Mouse (Mus musculus) T-cell, adult 66 days (primary cell): ENCODE results near the gene Nrd1. TPM values are rescaled to one million over a fixed set of nuclear protein-coding genes. Genes with fewer than 3 reads are reported as not detected.

Experiments
- total RNA-seq, 2 experiments: library from RNA; stranded (reverse); gene quantifications; 3 replicates in 1 of 2; 4 replicates in 1 of 2; pipeline ENCODE4 v1.2.4; 2023

Nrd1 gene
- total RNA-seq = 100 to 1,000 TPM; 151 to 184 TPM

GRCm38 (mm10) chr4:108999999-109000950, at the start of gene Nrd1:
Nrd1 (plus strand) TSS chr4:109000655.

Other genes starting within 250 kb of the Nrd1 start
- under 1 TPM in 1 of 2 experiments, not detected in 1; 0.35 TPM for gene Zfyve9, start 219.9 kb upstream of the Nrd1 start, total RNA-seq
- 10 to 100 TPM; 39.7 to 55.6 TPM for gene Btf3l4, start 167.0 kb upstream of the Nrd1 start, total RNA-seq
- gene Txndc12, start 166.1 kb upstream of the Nrd1 start, total RNA-seq = 10 to 100 TPM; 21.4 to 26.4 TPM
- 10 to 100 TPM; 42.7 to 45.0 TPM for gene Kti12, start 152.9 kb upstream of the Nrd1 start, total RNA-seq
- under 1 TPM in 1 of 2 experiments, not detected in 1; 0.47 TPM for gene A730015C16Rik, start 152.0 kb upstream of the Nrd1 start, total RNA-seq
- not detected for gene Rab3b, start 121.6 kb upstream of the Nrd1 start, total RNA-seq
- 100 to 1,000 TPM; 130 to 143 TPM for gene Osbpl9, start 201.6 kb downstream of the Nrd1 start, total RNA-seq
- gene Calr4, start 233.8 kb downstream of the Nrd1 start, total RNA-seq = not detected